Mouse (Mus musculus): Measurements from ENCODE around the gene Iqschfp.

The Iqschfp gene

GRCm38 (mm10) chr3:68647282-68647681 is 755.2 kb downstream of the Iqschfp start:
- no peak for DNase-seq (ENCODE audit: low spot score)

- DNase-seq (ENCODE audit: low spot score) = no peak
Observed at GRCm38 (mm10) chr3:68650251-68650650, 758.2 kb downstream of the Iqschfp start.

GRCm38 (mm10) chr3:68656607-68657352 is 764.7 kb downstream of the Iqschfp start:
- no peak for DNase-seq (ENCODE audit: low spot score)

DNA sequence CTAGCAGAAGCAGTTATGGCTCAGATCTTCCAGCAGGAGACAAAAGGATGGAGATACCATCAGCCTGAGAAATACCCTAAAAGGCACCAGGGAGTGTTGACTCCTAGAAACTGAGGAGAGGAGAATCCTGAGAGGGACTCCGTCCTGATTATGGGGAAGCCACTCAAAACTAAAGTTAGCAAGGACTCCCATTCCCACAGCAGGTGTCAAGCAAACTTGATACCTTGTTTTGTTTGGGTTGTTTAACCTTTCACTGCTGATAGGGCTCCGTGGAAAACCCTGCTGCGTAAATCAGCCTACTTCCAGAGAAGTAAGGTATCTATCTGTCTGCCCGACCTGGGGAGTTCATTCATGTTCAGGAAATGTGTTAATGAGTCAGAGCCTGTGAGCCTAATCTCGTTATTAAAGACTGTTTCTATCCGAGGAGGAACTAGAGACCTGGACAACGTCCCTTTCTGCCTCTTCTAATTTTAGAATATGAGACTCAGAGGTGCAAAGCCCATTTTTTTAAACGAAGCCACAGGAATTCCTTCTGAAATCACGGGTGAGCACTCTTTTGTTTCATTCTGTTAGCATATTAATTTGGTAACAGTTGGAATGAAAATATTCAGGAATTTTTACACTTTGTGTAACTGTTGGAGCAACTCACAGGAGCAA is 765.7 kb downstream of the Iqschfp start:
- no peak for DNase-seq (ENCODE audit: low spot score)

DNA sequence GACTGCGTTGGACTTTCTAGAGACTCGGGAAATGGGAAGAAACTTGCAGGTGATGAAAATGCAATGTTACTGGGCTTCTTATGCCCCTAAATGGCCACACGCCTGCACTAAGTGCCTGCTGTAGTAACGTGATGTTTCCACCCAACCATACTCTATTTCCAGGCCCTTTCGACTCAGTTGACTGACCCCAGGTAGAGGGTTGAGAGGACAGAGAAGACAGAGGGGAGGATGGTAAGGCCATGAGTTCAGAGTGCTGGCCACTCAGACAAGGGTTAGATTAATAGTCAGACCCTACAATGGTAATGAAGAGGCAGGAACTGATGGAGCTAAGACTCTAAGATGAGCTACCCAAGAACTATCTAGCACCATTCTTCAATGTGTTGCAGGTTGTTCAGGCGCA is 768.0 kb downstream of the Iqschfp start:
- DNase-seq (ENCODE audit: low spot score) = no peak

GRCm38 (mm10) chr3:68660538-68660937 is 768.5 kb downstream of the Iqschfp start:
- DNase-seq (ENCODE audit: low spot score) = no peak

- no peak for DNase-seq (ENCODE audit: low spot score)
Observed at GRCm38 (mm10) chr3:68662386-68662785, 770.4 kb downstream of the Iqschfp start.

DNA sequence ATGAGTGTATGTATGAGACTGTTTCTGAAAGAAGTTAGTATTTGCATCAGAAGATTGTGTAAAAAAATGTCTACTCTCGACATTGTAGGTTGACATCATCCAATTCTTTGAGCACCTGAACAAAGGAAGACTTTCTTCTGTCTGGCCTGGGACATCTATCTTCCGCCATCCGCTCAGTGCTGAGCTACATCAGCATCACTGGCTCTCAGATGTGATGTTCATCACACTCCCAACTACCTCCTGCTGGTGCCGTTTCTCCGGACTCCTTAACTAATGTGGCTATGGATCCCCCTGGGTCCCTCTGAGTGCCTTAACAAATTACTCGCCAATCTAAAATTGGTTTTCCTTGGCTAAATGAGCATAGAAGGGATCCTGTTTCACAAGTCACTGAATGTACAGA is 772.3 kb downstream of the Iqschfp start:
- no peak for DNase-seq (ENCODE audit: low spot score)

- no peak for DNase-seq (ENCODE audit: low spot score)
Observed at GRCm38 (mm10) chr3:68666377-68666776, 774.3 kb downstream of the Iqschfp start.

DNA sequence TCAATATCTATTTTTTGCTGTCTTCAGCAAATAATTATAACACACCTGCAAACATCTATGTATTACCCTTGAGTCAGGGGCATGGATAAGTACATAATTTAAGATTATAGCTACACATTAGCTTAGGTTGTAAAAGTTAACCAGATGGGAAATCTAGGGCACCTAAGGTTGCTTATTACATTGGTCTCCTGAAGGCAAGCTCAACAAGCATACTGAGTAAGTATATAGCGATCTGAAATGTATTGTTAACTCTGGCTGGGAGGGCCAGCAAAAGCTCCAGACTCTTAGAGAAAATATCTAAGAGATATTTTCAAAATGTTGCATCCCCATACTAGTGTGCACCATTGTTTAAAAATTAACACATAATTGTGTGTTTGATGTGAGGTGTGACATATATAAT is 775.8 kb downstream of the Iqschfp start:
- no peak for DNase-seq (ENCODE audit: low spot score)

GRCm38 (mm10) chr3:68669418-68669974 is 777.5 kb downstream of the Iqschfp start:
- DNase-seq (ENCODE audit: low spot score) = no peak

GRCm38 (mm10) chr3:68674721-68675120 is 782.7 kb downstream of the Iqschfp start:
- no peak for DNase-seq (ENCODE audit: low spot score)

DNA sequence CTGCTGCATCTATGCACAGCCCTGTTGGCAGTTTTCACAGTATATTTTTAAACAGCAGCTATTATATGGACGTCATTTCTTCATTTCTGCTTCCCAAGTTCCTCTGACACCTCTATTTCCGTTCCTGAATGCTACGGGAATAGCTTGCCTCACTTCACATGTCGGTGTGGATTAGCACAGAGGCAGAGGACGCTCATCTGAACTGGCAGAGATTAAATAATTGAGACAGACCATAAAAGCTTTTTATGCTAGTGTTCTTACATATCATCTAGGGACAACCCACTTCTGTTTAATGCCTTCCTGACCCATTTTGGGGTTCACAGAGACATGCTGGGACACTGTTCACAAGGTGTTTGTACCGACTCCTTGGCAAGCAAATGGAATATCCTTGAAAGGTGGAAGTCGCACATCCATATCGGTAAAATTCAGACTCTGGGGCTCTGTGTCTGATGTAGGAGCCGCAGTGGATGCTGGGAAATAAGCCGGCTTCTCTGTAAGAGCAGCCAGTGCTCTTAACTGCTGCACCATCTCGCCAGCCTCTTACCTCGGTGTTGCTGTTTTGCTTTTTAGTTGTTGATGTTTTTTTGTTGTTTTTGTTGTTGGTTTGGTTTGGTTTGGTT is 783.3 kb downstream of the Iqschfp start:
- peak; percentile 47 for DNase-seq (ENCODE audit: low spot score)
